Mouse (Mus musculus) gastrocnemius, postnatal 10 days (tissue): Measurements from ENCODE around the gene Pip5k1a. TPM values are rescaled to one million over a fixed set of nuclear protein-coding genes. Genes with fewer than 3 reads are reported as not detected.
"Not testable (repeated sequence)": the region's sequence is repeated elsewhere in the genome, so short reads cannot be mapped to it uniquely, and the experiment has no call there.

Source experiments
- DNase-seq: peaks from one replicate; pipeline ENCODE4 v3.0.0; 2021; ENCODE audit warnings: mixed read lengths
- long read RNA-seq, 2 experiments: library from polyadenylated mRNA; stranded (forward); transcript quantifications; one replicate each; pipeline ENCODE4 v2.0.0; 2021
- total RNA-seq, 2 experiments: library from RNA; stranded (reverse); gene quantifications; 2 replicates each; pipeline ENCODE4 v1.2.3; 2021

Gene Pip5k1a
- total RNA-seq, result 10 to 100 TPM; 20.1 to 22.8 TPM
- long read RNA-seq, experiment 1, partial matches to known transcripts, result 4 of 13 reads
- long read RNA-seq, experiment 1, other reads (novel, unspliced or antisense), result 9 of 13 reads
- long read RNA-seq, experiment 2, partial matches to known transcripts, result 0 of 6 reads
- long read RNA-seq, experiment 2, other reads (novel, unspliced or antisense), result 6 of 6 reads

DNA sequence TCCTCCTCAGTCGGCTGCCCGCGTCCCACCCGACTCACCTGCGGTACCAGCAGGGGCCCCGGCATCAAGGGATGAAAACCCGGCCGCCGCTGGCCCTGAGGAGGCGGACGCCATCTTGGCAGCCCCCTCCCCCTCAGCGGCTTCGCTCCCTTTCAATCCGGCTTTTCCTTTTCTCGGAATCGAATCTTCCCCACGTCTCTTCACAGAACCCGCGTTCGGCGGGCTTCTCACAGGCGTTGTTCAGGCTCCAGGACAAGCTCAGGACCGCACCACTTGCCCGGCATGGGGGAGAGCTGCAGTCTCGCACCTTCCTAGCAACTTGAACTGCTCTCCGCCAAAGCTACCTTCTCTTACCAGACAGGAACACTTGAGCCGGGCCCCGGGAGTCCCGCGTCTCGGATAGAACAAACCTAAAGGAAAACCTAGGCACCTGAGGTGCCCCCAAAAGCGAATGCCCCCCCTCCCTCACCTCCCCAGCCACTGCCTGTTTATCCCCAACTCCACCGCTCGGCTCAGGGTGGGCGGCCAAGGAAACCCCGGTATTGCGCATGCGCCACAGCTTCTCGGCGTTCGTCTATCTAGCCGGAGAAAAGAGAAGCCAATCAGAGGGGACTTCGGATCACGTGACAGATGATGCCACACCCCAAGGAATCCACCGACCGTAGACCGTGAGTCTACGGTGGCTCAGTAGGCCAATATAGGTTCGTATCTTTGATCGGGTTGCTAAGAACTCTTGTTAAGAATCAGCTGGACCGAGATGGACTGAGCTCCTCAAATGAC, at the start of gene Pip5k1a:
TSS of gene Pip5k1a (minus strand) at position 593 of the 780 bp plus-strand sequence.
- DNase-seq, result peak; percentile 97

GRCm38 (mm10) chr3:95153874-95154273, 47.1 kb upstream of the Pip5k1a start:
- peak; percentile 46 for DNase-seq

DNA sequence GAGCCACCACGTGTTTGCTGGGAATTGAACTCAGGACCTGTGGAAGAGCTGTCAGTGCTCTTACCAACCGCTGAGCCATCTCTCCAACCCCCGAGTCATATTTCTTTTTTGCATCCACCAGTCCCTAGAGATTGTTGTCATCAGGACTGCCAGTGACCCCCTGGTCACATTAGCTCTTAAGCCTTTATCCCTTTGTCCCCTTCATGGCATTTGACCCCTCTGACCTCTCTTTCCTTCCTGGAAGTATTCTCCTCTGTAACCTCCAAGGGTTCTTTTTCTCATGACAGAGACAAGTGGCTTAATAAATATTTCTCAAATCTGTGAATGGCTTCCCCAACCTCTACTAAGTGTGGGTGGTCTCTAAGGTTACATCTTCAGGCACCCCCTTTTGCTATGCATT, 41.2 kb upstream of the Pip5k1a start:
- no peak for DNase-seq

- peak; percentile 87 for DNase-seq
These were observed 35.9 kb upstream of the Pip5k1a start for GRCm38 (mm10) chr3:95142617-95143011.

GRCm38 (mm10) chr3:95141952-95142616, 35.4 kb upstream of the Pip5k1a start, which contains the start of gene Tnfaip8l2:
Gene Tnfaip8l2, minus strand, starts transcription at chr3:95142360.
- DNase-seq, result no peak

GRCm38 (mm10) chr3:95141474-95141873, 34.7 kb upstream of the Pip5k1a start:
- no peak for DNase-seq

- no peak for DNase-seq
These were observed 34.1 kb upstream of the Pip5k1a start for GRCm38 (mm10) chr3:95140795-95141194.

DNA sequence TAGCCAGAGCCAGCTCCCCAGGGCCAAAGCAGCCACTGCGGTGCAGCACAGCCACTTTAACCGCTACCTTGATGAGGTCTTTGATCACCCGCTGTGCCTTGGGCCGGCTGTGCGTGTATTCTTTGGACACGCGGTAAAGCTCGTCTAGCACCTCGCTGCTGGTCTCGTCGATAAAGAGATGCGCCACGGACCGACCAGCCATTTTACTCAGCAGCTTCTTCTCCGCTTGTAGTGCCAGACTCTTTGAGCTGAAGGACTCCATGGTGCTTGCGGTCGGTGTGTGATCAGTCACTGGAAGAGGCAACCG, 33.5 kb upstream of the Pip5k1a start:
- DNase-seq, result no peak

- DNase-seq, result no peak
These were observed 33.0 kb upstream of the Pip5k1a start for GRCm38 (mm10) chr3:95139586-95140288.

- no peak for DNase-seq
These were observed 29.6 kb upstream of the Pip5k1a start for GRCm38 (mm10) chr3:95136336-95136735.

- DNase-seq, result no peak
These were observed 28.8 kb upstream of the Pip5k1a start for GRCm38 (mm10) chr3:95135433-95136052.

- peak; percentile 50 for DNase-seq
These were observed 28.3 kb upstream of the Pip5k1a start for GRCm38 (mm10) chr3:95135023-95135422.

DNA sequence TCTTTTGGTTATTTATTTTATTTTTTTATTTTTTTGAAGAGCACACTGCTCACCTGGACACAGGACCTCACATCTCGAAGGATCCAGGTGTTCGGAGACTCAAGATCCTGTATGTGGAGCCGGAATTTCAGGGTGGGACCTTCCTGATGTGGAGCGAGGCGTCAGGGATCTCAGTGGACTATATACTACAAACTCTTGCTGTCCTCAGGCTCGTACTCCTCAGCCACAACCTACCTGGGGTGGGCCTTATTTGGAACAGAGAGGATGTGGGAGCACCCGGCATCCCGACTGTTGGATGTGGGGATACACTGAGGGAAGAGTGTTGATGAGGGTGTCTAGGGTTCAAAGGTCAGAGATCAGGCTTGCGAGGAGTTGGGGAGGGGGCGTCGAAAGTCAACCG, 27.4 kb upstream of the Pip5k1a start:
- not testable (repeated sequence) for DNase-seq

DNA sequence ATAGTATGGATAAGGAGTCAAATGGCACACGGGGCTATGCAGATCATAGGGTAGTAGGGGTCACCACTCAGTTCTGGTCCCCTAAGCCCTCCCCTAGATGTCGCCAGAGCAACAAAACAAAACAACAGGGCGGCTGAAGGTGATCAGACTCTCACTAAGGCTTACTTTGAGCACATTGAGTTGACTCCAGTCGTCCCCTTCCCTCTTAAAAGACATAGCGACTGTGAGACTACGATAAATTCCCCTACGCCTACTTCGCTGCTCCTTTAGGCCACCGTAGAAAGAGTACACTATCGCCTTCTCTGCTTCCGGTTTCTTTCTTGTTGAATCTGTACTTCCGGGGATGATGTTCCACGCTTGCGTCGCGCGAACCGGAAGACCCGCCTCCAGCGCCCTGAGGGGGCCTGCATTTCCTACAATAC, 27.0 kb upstream of the Pip5k1a start, which contains the start of the genes Scnm1 and Lysmd1:
TSS of gene Scnm1 (minus strand) at position 332 of the 422 bp plus-strand sequence.
TSS of gene Lysmd1 (plus strand) at position 409 of the 422 bp plus-strand sequence.
- peak; percentile 79 for DNase-seq

GRCm38 (mm10) chr3:95133176-95133575, 26.4 kb upstream of the Pip5k1a start:
- no peak for DNase-seq

GRCm38 (mm10) chr3:95132389-95132788, 25.7 kb upstream of the Pip5k1a start:
- DNase-seq, result not testable (repeated sequence)

DNA sequence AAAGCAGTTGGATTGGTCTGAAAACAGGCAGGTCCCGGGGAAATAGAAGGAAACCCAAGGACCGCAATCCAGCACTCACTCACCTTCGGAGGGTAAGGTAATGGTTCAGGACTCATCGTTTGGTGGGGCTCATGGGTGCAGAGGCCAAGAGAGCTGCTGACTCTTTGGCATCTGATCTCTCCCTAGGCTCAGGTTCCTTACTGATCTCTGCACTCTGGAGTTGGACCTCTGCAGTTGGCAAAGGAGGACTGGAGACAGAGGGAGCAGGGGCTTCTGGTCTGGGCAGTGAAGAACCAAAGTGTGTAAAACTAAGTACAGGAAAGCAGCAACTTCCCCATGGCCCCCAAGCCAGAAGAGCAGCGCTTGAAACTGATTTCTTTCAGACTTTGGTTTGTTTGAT, 23.4 kb upstream of the Pip5k1a start:
- no peak for DNase-seq

GRCm38 (mm10) chr3:95129226-95129651, 22.5 kb upstream of the Pip5k1a start:
- peak; percentile 44 for DNase-seq

- peak; percentile 83 for DNase-seq
These were observed 18.2 kb upstream of the Pip5k1a start for GRCm38 (mm10) chr3:95124972-95125371.

DNA sequence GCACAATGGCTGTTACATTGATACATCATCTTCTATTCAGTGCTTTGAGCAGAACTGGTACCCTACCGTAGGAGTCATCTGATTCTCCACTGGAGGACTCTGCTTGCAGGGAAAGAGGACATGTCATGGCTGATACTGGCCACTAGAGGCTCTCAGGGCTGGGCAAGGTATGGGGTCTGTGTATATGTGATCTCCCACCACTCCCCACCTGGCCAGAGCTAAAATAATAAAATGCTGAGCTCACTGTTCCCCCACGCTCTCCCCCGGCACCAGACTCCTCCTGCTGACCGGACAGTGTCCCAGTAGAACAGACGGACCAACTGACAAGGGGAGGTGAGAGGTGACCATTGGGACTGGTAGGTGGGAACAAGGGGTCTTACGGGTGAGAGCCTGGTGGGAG, 17.5 kb upstream of the Pip5k1a start, which contains the start of gene Tmod4:
TSS of gene Tmod4 (plus strand) at position 231 of the 400 bp plus-strand sequence.
- DNase-seq, result peak; percentile 28

DNA sequence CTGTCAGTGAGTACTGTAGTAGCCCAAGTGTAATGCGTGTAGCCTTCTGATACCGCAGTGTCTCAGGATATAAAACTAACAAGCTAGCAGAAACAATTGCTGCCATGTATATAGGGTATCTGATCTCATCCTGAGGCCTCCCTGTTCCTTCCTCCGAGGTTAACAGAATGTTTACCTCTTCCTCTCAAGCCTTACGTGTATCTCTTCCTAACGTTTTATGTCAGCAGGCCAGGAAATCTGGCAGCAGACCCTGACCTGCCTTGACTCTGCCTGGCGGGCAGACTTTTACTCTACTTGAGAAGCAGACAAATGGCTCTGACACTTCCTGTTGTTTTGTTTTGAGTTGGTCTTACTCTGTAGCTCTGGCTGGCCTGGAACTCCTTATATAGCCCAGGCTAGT, 14.8 kb upstream of the Pip5k1a start:
- DNase-seq, result no peak

DNA sequence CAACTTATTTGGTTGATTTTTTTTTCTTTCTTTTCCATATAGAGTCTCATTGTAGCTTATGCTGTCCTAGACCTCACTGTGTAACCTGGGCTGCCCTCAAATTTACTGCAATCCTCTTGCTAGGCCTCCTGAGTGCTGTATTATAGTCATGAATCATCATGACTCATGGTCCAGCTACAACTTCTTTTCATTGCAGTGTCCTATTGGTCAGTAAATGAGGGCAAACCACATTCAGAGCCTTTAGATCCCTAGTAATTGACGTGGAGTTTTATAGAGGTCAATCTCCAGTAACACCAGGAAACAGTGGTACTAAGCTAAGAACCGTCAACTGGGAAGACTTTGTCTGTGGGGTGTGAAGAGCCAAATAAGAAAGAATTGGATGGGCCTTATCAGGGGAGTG, 11.0 kb upstream of the Pip5k1a start:
- DNase-seq, result no peak
